Mouse (Mus musculus) G1E (cell line): ENCODE results near the gene Btnl2.

Source experiments
- CTCF ChIP-seq: IDR thresholded peaks from 2 replicates; pipeline ENCODE4 v1.5.1; 2012; ENCODE audit warnings: low read depth, low read length, inconsistent platforms, mixed read lengths
- GATA1 ChIP-seq: IDR thresholded peaks from 2 replicates; pipeline ENCODE4 v1.6.1; 2012; ENCODE audit warnings: borderline replicate concordance, low read length, inconsistent platforms, mixed read lengths
- POLR2AphosphoS5 ChIP-seq: IDR thresholded peaks from 2 replicates; pipeline ENCODE4 v1.6.1; 2012; ENCODE audit warnings: low read depth, low read length, inconsistent platforms; ENCODE audit not compliant: insufficient replicate concordance

GRCm38 (mm10) chr17:34307216-34307615, 47.4 kb upstream of the Btnl2 start:
- TF ChIP-seq CTCF (no peak), POLR2AphosphoS5 (no peak), GATA1 (no peak)
